Mouse (Mus musculus) embryonic facial prominence, embryonic 14.5 days (tissue): ENCODE measurements around the gene Samd13. TPM values are rescaled to one million over a fixed set of nuclear protein-coding genes. Genes with fewer than 3 reads are reported as not detected.

Source experiments
- ATAC-seq: fragments of 200-750 bp; cut with Nextera tagmentation; 2 replicates; pipeline ENCODE4 v1.8.0; 2017; ENCODE audit warnings: low read depth, moderate number of reproducible peaks, moderate TSS enrichment
- DNase-seq: peaks from one replicate; pipeline ENCODE4 v3.0.0-alpha.2; 2015; ENCODE audit warnings: low spot score
- H3K27ac ChIP-seq: fragments of 300-500 bp; sonication (generic); replicated peaks from 2 replicates; pipeline ENCODE4 v1.5.1; 2014; ENCODE audit warnings: low read depth, mild to moderate bottlenecking, low read length, moderate library complexity
- H3K27me3 ChIP-seq: fragments of 300-500 bp; sonication (generic); replicated peaks from 2 replicates; pipeline ENCODE4 v1.6.1; 2014; ENCODE audit warnings: low read length; ENCODE audit not compliant: control insufficient read depth, insufficient read depth
- H3K36me3 ChIP-seq: fragments of 300-500 bp; sonication (generic); 2 replicates; pipeline ENCODE4 v1.6.1; 2014; ENCODE audit warnings: low read length, mixed read lengths; ENCODE audit not compliant: control insufficient read depth, insufficient read depth
- H3K4me1 ChIP-seq: fragments of 300-500 bp; sonication (generic); 2 replicates; pipeline ENCODE4 v1.6.1; 2014; ENCODE audit warnings: antibody characterized with exemption, low read length; ENCODE audit not compliant: control insufficient read depth, insufficient read depth
- H3K4me2 ChIP-seq: fragments of 300-500 bp; sonication (generic); 2 replicates; pipeline ENCODE4 v1.6.1; 2014; ENCODE audit warnings: low read depth, mild to moderate bottlenecking, low read length, moderate library complexity, mixed read lengths
- H3K4me3 ChIP-seq: fragments of 300-500 bp; sonication (generic); 2 replicates; pipeline ENCODE4 v1.5.1; 2014; ENCODE audit warnings: low read depth, mild to moderate bottlenecking, low read length
- H3K9ac ChIP-seq: fragments of 300-500 bp; sonication (generic); 2 replicates; pipeline ENCODE4 v1.6.1; 2014; ENCODE audit warnings: low read depth, mild to moderate bottlenecking, low read length, moderate library complexity, mixed read lengths
- H3K9me3 ChIP-seq: fragments of 300-500 bp; sonication (generic); 2 replicates; pipeline ENCODE4 v1.6.1; 2016; ENCODE audit warnings: low read length; ENCODE audit not compliant: control insufficient read depth
- WGBS: fragments of 180-500 bp; shearing (Covaris S2); extraction: QIAGEN DNeasy Blood & Tissue Kit; methylation state at CpG from one replicate; pipeline ENCODE4 v1.1.7; 2014; 5-methylcytosine and 5-hydroxymethylcytosine counted together
- polyA plus RNA-seq: library from polyadenylated mRNA; unstranded; fragments of >200 nt; fragmentation: Nextera tagmentation; extraction: Ambion mirVana; gene quantifications from 2 replicates; pipeline ENCODE4 v1.2.1, GENCODE M21; 2014

Gene Samd13
- polyA plus RNA-seq, 1 experiment from 2014 or later, result 1.3 TPM

- no peak overlapping the region for H3K4me2 ChIP-seq
- DNase-seq (no peak), ATAC-seq (no peak)
- H3K4me3 ChIP-seq, result no peak overlapping the region
- no peaks in the 10 kb centered on the region for H3K9me3 ChIP-seq
- no peaks in the 10 kb centered on the region for H3K27me3 ChIP-seq
- no peak overlapping the region for H3K27ac ChIP-seq
- H3K4me1 ChIP-seq, result no peaks in the 10 kb centered on the region
- no peak overlapping the region for H3K9ac ChIP-seq
- WGBS, result 86% methylated on average over 2 of the region's 2 CpGs
- H3K36me3 ChIP-seq, result no peaks in the 10 kb centered on the region
These were observed 84.2 kb downstream of the Samd13 start for GRCm38 (mm10) chr3:146601205-146601604.

- Histone ChIP-seq H3K36me3 (no peaks in the 10 kb centered on the region), H3K27ac (no peak overlapping the region), H3K9me3 (no peaks in the 10 kb centered on the region), H3K4me3 (no peak overlapping the region), H3K4me2 (no peak overlapping the region), H3K4me1 (no peaks in the 10 kb centered on the region), H3K9ac (no peak overlapping the region), H3K27me3 (no peaks in the 10 kb centered on the region)
- ATAC-seq, result no peak
- 85% methylated on average over 6 of the region's 6 CpGs for WGBS
- DNase-seq, result no peak
These were observed 86.0 kb downstream of the Samd13 start for GRCm38 (mm10) chr3:146599198-146599900.

- Histone ChIP-seq H3K4me2 (no peak overlapping the region), H3K4me1 (no peaks in the 10 kb centered on the region), H3K36me3 (no peaks in the 10 kb centered on the region), H3K27me3 (no peaks in the 10 kb centered on the region), H3K27ac (no peak overlapping the region), H3K4me3 (no peak overlapping the region), H3K9ac (no peak overlapping the region), H3K9me3 (no peaks in the 10 kb centered on the region)
- no peak for DNase-seq
- no peak for ATAC-seq
- WGBS, result 62% methylated on average over 6 of the region's 6 CpGs
These were observed 87.0 kb downstream of the Samd13 start for GRCm38 (mm10) chr3:146598411-146598810.

DNA sequence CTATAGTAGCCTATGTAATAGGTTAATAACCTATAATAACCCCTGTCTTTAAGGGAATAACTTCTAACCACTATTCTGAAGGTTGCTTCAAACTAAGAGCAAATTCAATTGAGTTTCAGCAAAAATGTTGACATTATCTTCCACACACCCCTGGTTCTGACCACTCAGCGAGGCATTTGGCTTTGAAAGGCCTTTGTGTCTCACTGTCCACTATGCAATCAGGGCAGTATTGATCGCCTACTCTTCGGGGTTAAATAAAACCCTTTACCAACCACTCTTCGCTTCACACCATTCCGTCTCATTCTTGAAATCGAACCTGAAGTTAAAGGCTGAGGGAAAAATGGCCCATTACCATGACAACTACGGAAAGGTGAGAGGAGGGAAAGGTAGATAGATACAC is 88.5 kb downstream of the Samd13 start:
- 92% methylated on average over 7 of the region's 7 CpGs for whole genome bisulfite sequencing
- no peak overlapping the region for H3K9ac ChIP-seq
- H3K4me2 ChIP-seq, result no peak overlapping the region
- H3K27me3 ChIP-seq, result no peaks in the 10 kb centered on the region
- ATAC-seq (no peak), DNase-seq (no peak)
- H3K9me3 ChIP-seq, result no peaks in the 10 kb centered on the region
- no peaks in the 10 kb centered on the region for H3K36me3 ChIP-seq
- no peak overlapping the region for H3K27ac ChIP-seq
- H3K4me1 ChIP-seq, result no peaks in the 10 kb centered on the region
- no peak overlapping the region for H3K4me3 ChIP-seq

GRCm38 (mm10) chr3:146596387-146596786 is 89.0 kb downstream of the Samd13 start:
- 80% methylated on average over 8 of the region's 8 CpGs for WGBS
- Histone ChIP-seq H3K9ac (no peak overlapping the region), H3K4me1 (no peaks in the 10 kb centered on the region), H3K27me3 (no peaks in the 10 kb centered on the region), H3K27ac (no peak overlapping the region), H3K36me3 (no peaks in the 10 kb centered on the region), H3K9me3 (no peaks in the 10 kb centered on the region), H3K4me3 (no peak overlapping the region), H3K4me2 (no peak overlapping the region)
- no peak for DNase-seq
- ATAC-seq, result no peak

- Histone ChIP-seq H3K4me2 (no peak overlapping the region), H3K4me1 (no peaks in the 10 kb centered on the region), H3K27ac (no peak overlapping the region), H3K9me3 (no peaks in the 10 kb centered on the region), H3K27me3 (no peaks in the 10 kb centered on the region), H3K9ac (no peak overlapping the region), H3K36me3 (no peaks in the 10 kb centered on the region), H3K4me3 (no peak overlapping the region)
- WGBS, result 88% methylated on average over 6 of the region's 6 CpGs
- no peak for DNase-seq
- no peak for ATAC-seq
These were observed 90.0 kb downstream of the Samd13 start for GRCm38 (mm10) chr3:146595440-146595839.

Other genes starting within 250 kb of the Samd13 start
- gene Ctbs, start 235.8 kb downstream of the Samd13 start, polyA plus RNA-seq, result 10.5 and 12.7 TPM in 2 replicates
- gene Spata1, start 185.8 kb downstream of the Samd13 start, polyA plus RNA-seq, result 5.1 and 6.0 TPM in 2 replicates
- gene Gng5, start 185.8 kb downstream of the Samd13 start, polyA plus RNA-seq, result 846 and 915 TPM in 2 replicates
- gene Rpf1, start 164.2 kb downstream of the Samd13 start, polyA plus RNA-seq, result 39.8 and 43.6 TPM in 2 replicates
- gene Uox, start 115.2 kb downstream of the Samd13 start, polyA plus RNA-seq, result 0.17 and 0.85 TPM in 2 replicates
- 0.10 TPM in 1 of 2 replicates, not detected in the other for gene Dnase2b, start 70.0 kb downstream of the Samd13 start, polyA plus RNA-seq
- gene 4930503B20Rik, start 34.3 kb downstream of the Samd13 start, polyA plus RNA-seq, result not detected in 2 replicates
- gene Prkacb, start 127.4 kb upstream of the Samd13 start, polyA plus RNA-seq, result 69.1 and 72.9 TPM in 2 replicates
- 5.7 and 5.8 TPM in 2 replicates for gene Ttll7, start 166.8 kb upstream of the Samd13 start, polyA plus RNA-seq